Mouse (Mus musculus): ENCODE measurements at regions not wholly inside any gene's neighbourhood (a gene's known extent, or its start where the extent isn't known, plus 50 kb on each side); places are given as distances from the start of the nearest gene placed in this dataset.

DNA sequence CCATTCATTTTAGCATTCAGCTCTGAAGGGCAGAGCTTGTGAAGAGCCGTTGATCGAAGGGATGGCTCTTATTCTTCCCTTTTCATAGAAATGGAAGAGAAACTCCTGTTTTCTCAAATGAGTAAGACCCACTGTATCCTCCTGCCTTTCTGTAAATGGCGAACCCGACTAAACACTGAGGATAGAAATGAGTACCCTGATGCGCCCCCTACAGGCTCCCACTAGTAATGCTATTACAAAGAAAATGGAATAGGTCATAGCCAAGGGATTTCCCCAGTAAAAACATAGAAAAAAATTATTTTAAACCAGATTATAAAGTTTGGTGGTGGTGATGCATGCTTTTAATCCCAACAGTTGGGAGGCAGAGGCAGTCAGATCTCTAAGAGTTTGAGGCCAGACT, 162.1 kb downstream of the Etnk1 start:
- H3K9me3 ChIP-seq (replicated peaks): 0 out of 2 replicates have a peak, but pooled peaks cover 3% of the 10 kb centered on the region
- no peak for ATAC-seq
- H3K4me1 ChIP-seq: no peaks in the 10 kb centered on the region
- WGBS (ENCODE audit: insufficient replicate concordance): 62% methylated on average over 5 of the region's 5 CpGs
- no peaks in the 10 kb centered on the region for H3K27me3 ChIP-seq (replicated peaks)
- no peak overlapping the region for H3K4me2 ChIP-seq
- H3K9ac ChIP-seq: no peak overlapping the region
- H3K36me3 ChIP-seq: no peaks in the 10 kb centered on the region
- H3K27ac ChIP-seq: no peak overlapping the region
- H3K4me3 ChIP-seq: no peak overlapping the region

DNA sequence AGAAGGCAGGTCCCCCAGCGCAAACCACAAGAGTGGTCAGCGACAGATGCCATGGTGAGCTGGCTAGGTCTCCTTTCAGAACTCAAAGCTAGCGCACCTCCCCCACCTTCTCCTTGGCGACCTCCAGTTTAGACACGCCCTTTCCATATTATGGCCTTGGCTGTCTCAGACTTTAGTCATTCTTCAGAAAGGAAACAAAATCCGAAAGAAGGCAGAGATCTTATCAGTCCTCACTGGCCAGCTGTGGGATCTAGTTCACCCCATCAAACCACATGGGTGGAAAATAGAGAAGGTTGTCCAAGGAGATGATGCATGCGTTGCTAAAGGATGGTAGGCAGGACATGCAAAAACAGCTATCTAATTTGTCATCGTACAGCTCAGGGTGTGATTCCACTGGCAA, 166.5 kb downstream of the Etnk1 start:
- H3K27ac ChIP-seq: no peak overlapping the region
- no peak overlapping the region for H3K4me3 ChIP-seq
- H3K4me2 ChIP-seq: no peak overlapping the region
- no peaks in the 10 kb centered on the region for H3K36me3 ChIP-seq
- no peaks in the 10 kb centered on the region for H3K27me3 ChIP-seq (replicated peaks)
- H3K4me1 ChIP-seq: no peaks in the 10 kb centered on the region
- 0 out of 2 replicates have a peak, but pooled peaks cover 3% of the 10 kb centered on the region for H3K9me3 ChIP-seq (replicated peaks)
- no peak for ATAC-seq
- 69% methylated on average over 8 of the region's 8 CpGs for WGBS (ENCODE audit: insufficient replicate concordance)
- H3K9ac ChIP-seq: no peak overlapping the region

- Histone ChIP-seq H3K4me1 (no peaks in the 10 kb centered on the region), H3K9ac (no peak overlapping the region), H3K27me3 (replicated peaks) (no peaks in the 10 kb centered on the region), H3K9me3 (replicated peaks) (no peaks in the 10 kb centered on the region), H3K4me3 (no peak overlapping the region), H3K36me3 (no peaks in the 10 kb centered on the region), H3K4me2 (no peak overlapping the region), H3K27ac (no peak overlapping the region)
- WGBS (ENCODE audit: insufficient replicate concordance): 64% methylated on average over 4 of the region's 4 CpGs
- no peak for ATAC-seq
Measured at GRCm38 (mm10) chr6:143336574-143336973, 169.6 kb downstream of the Etnk1 start.

GRCm38 (mm10) chr6:143349000-143349399, 182.0 kb downstream of the Etnk1 start:
- Histone ChIP-seq H3K4me1 (no peaks in the 10 kb centered on the region), H3K27ac (no peak overlapping the region), H3K4me3 (no peak overlapping the region), H3K36me3 (no peaks in the 10 kb centered on the region), H3K4me2 (no peak overlapping the region), H3K9me3 (replicated peaks) (no peaks in the 10 kb centered on the region), H3K27me3 (replicated peaks) (no peaks in the 10 kb centered on the region), H3K9ac (no peak overlapping the region)
- ATAC-seq: no peak
- 74% methylated on average over 2 of the region's 2 CpGs for whole genome bisulfite sequencing (ENCODE audit: insufficient replicate concordance)

DNA sequence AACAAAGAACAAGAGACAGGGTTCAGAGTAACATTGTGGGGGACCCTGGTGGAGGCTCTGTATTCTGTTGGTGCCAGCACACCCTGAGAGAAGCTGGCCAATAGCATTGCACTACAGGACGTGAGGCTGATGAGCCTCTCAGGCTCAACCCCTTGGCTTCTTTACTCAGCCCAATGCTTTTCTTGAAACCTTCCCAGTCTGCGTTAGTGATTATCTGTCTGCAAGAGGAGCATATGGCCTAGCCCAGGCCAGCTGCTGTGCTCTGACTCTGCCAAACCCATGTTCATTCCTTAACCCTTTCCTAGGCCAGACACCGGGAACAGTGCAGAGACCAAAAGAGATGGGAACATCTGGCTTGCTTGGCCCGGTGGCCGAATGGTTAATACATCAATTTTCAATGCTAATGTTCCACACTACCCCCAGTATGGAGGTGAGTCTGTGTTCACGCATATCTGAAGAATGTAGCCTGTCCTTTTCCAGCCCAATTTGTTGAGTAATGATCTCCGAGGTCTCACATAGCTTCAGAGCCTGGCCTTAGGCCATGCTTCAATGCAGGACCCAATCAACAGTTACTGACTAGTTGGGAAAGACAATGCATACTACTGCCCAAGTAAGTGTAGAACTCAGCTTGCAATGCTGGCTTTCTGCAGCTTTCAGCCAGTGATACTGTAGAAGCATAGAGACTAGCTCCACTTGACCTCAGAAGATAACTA, 192.5 kb downstream of the Etnk1 start:
- WGBS (ENCODE audit: insufficient replicate concordance): 62% methylated on average over 7 of the region's 7 CpGs
- Histone ChIP-seq H3K27me3 (replicated peaks) (no peaks in the 10 kb centered on the region), H3K9me3 (replicated peaks) (no peaks in the 10 kb centered on the region), H3K9ac (no peak overlapping the region), H3K36me3 (no peaks in the 10 kb centered on the region), H3K4me2 (no peak overlapping the region), H3K4me1 (no peaks in the 10 kb centered on the region), H3K27ac (no peak overlapping the region), H3K4me3 (no peak overlapping the region)
- ATAC-seq: no peak

DNA sequence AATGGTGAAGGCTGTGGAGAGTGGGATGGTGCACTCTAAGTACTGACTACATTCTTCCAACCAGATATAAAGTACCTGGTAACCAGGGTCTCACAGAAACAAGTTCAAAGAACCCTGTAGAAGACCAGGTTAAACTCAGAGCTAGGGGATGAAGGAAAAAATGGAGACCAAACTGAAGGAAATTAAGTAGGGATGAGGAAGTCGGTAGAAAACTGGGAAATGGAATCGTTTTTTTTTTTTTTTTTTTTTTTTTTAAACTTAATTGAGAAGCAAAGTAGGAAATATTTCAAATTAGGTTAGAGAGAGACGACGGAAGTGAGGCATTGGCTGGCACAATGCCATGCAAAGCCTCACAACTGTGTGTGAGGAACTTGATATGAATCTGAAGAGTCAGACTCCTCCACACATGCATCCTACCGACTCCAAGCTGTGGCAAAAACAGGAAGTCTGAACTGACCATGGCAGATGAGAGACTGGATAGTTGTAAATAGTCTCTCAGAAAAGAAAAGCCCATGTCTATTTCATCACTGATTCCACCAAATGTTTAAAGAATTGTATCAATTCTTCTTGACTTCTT, 194.2 kb downstream of the Etnk1 start:
- Histone ChIP-seq H3K4me1 (no peaks in the 10 kb centered on the region), H3K9ac (no peak overlapping the region), H3K4me3 (no peak overlapping the region), H3K36me3 (no peaks in the 10 kb centered on the region), H3K27me3 (replicated peaks) (no peaks in the 10 kb centered on the region), H3K9me3 (replicated peaks) (peaks cover 6% of the 10 kb centered on the region), H3K27ac (no peak overlapping the region), H3K4me2 (no peak overlapping the region)
- WGBS (ENCODE audit: insufficient replicate concordance): 28% methylated on average over 5 of the region's 5 CpGs
- ATAC-seq: no peak

- no peaks in the 10 kb centered on the region for H3K4me1 ChIP-seq
- H3K4me3 ChIP-seq: no peak overlapping the region
- no peak for ATAC-seq
- H3K9ac ChIP-seq: no peak overlapping the region
- no peak overlapping the region for H3K4me2 ChIP-seq
- no peaks in the 10 kb centered on the region for H3K27me3 ChIP-seq (replicated peaks)
- H3K9me3 ChIP-seq (replicated peaks): peaks cover 6% of the 10 kb centered on the region
- no peaks in the 10 kb centered on the region for H3K36me3 ChIP-seq
- no peak overlapping the region for H3K27ac ChIP-seq
- 64% methylated on average over 2 of the region's 2 CpGs for WGBS (ENCODE audit: insufficient replicate concordance)
Measured at GRCm38 (mm10) chr6:143361963-143362362, 194.9 kb downstream of the Etnk1 start.

GRCm38 (mm10) chr6:143365840-143366239, 198.8 kb downstream of the Etnk1 start:
- ATAC-seq: 0 out of 2 replicates have a peak, but pooled peaks have one; percentile 18
- 61% methylated on average over 5 of the region's 5 CpGs for WGBS (ENCODE audit: insufficient replicate concordance)

GRCm38 (mm10) chr6:143367804-143368203, 200.8 kb downstream of the Etnk1 start:
- Histone ChIP-seq H3K4me1 (no peaks in the 10 kb centered on the region), H3K4me2 (no peak overlapping the region), H3K9me3 (replicated peaks) (peaks cover 6% of the 10 kb centered on the region), H3K36me3 (no peaks in the 10 kb centered on the region), H3K9ac (no peak overlapping the region), H3K27ac (no peak overlapping the region), H3K4me3 (no peak overlapping the region), H3K27me3 (replicated peaks) (no peaks in the 10 kb centered on the region)
- 41% methylated on average over 3 of the region's 3 CpGs for WGBS (ENCODE audit: insufficient replicate concordance)
- no peak for ATAC-seq

More at GRCm38 (mm10) chr6:143365840-143366239, 198.8 kb downstream of the Etnk1 start:
- Histone ChIP-seq H3K9ac (no peak overlapping the region), H3K9me3 (replicated peaks) (peaks cover 6% of the 10 kb centered on the region), H3K27me3 (replicated peaks) (no peaks in the 10 kb centered on the region), H3K4me2 (no peak overlapping the region), H3K27ac (no peak overlapping the region), H3K36me3 (no peaks in the 10 kb centered on the region), H3K4me1 (no peaks in the 10 kb centered on the region), H3K4me3 (no peak overlapping the region)

DNA sequence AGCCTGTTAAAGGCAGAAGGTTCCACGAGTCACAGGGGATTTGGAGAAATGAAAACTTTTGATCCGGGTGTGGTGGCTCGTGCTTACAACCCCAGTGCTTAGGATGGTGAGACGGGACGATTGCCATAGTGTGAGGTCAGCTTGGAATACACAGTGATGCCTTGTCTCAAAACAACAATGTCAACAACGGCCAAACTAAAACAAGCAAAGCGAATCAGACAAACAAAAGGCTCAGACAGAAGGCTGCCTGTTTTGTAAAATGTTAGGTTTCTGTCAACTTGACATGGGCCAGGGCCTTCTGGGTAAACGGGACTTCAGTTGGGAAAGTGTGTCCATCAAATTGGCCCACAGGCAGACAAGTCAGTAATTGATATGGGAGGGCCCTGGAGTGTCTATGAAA, 201.6 kb downstream of the Etnk1 start:
- H3K4me1 ChIP-seq: no peaks in the 10 kb centered on the region
- no peak overlapping the region for H3K4me2 ChIP-seq
- H3K9me3 ChIP-seq (replicated peaks): peaks cover 6% of the 10 kb centered on the region
- H3K27ac ChIP-seq: no peak overlapping the region
- H3K36me3 ChIP-seq: no peaks in the 10 kb centered on the region
- no peak for ATAC-seq
- no peaks in the 10 kb centered on the region for H3K27me3 ChIP-seq (replicated peaks)
- WGBS (ENCODE audit: insufficient replicate concordance): 57% methylated on average over 8 of the region's 8 CpGs
- H3K9ac ChIP-seq: no peak overlapping the region
- H3K4me3 ChIP-seq: no peak overlapping the region

GRCm38 (mm10) chr6:143372487-143372886, 205.5 kb downstream of the Etnk1 start:
- 69% methylated on average over 5 of the region's 5 CpGs for WGBS (ENCODE audit: insufficient replicate concordance)
- ATAC-seq: no peak
- Histone ChIP-seq H3K9me3 (replicated peaks) (no peaks in the 10 kb centered on the region), H3K36me3 (no peaks in the 10 kb centered on the region), H3K27me3 (replicated peaks) (no peaks in the 10 kb centered on the region), H3K4me3 (no peak overlapping the region), H3K4me1 (no peaks in the 10 kb centered on the region), H3K9ac (no peak overlapping the region), H3K27ac (no peak overlapping the region), H3K4me2 (no peak overlapping the region)

GRCm38 (mm10) chr6:143373686-143374273, 206.8 kb downstream of the Etnk1 start:
- H3K36me3 ChIP-seq: no peaks in the 10 kb centered on the region
- no peak overlapping the region for H3K9ac ChIP-seq
- H3K4me1 ChIP-seq: no peaks in the 10 kb centered on the region
- 43% methylated on average over 15 of the region's 15 CpGs for WGBS (ENCODE audit: insufficient replicate concordance)
- H3K27me3 ChIP-seq (replicated peaks): no peaks in the 10 kb centered on the region
- H3K4me2 ChIP-seq: no peak overlapping the region
- no peak overlapping the region for H3K4me3 ChIP-seq
- no peaks in the 10 kb centered on the region for H3K9me3 ChIP-seq (replicated peaks)
- 0 out of 2 replicates have a peak, but pooled peaks have one; percentile 44 for ATAC-seq
- no peak overlapping the region for H3K27ac ChIP-seq
